In genomic region chr14:14904750-14905529, GRCm38 (mm10) we compare ENCODE assay signal across 8 mouse cellular contexts.
DNase-seq lines count a peak whose midpoint lies in the region; ATAC-seq and TF ChIP-seq lines count a peak whose summit lies in the region.

No protein-coding gene starts in this region.

- ATAC-seq in intestine, postnatal 0 days = no peak
- no peak for ATAC-seq in erythroid progenitor cell, adult 5-6 weeks (replicated peaks; ENCODE audit: low FRiP score, poor library complexity, severe bottlenecking)

- H3K36me3 ChIP-seq in intestine, postnatal 0 days (ENCODE audit: control insufficient read depth, insufficient read depth) = no peaks in the 10 kb centered on the region

- no peak overlapping the region for H3K4me3 ChIP-seq in intestine, postnatal 0 days (ENCODE audit: low read depth, low read length)

- WGBS in intestine, postnatal 0 days = 16% methylated on average over 9 of the region's 9 CpGs

- no peaks in the 10 kb centered on the region for H3K27me3 ChIP-seq in intestine, postnatal 0 days (replicated peaks; ENCODE audit: control insufficient read depth, insufficient read depth, low read length)

- H3K27ac ChIP-seq in intestine, postnatal 0 days (ENCODE audit: low read depth, low read length) = no peak overlapping the region

- no peaks in the 10 kb centered on the region for H3K9me3 ChIP-seq in intestine, postnatal 0 days (ENCODE audit: control insufficient read depth)

- H3K4me1 ChIP-seq in intestine, postnatal 0 days (replicated peaks; ENCODE audit: control insufficient read depth, insufficient read depth, low read length) = no peaks in the 10 kb centered on the region

- H3K4me2 ChIP-seq in intestine, postnatal 0 days (replicated peaks; ENCODE audit: low read depth) = peak overlapping the region; percentile 50

- intact Hi-C loops in left cerebral cortex, postnatal 25 days (cut with DNase I) = loop anchor here (1.0 to 5.0 kb wide), 2 partner anchors 42 to 82 kb away; no protein-coding TSS in a partner anchor

- peak; percentile 75 for DNase-seq in adrenal gland, postnatal 10 days
- peak; percentile 68 for DNase-seq in embryo, embryonic 9.5 days (ENCODE audit: extremely low spot score)
- peak; percentile 92 for DNase-seq in heart, adult 11 months
- DNase-seq in left cerebral cortex, postnatal 25 days (ENCODE audit: low spot score in 2 of 2) = peak; percentile 79 to 88
- DNase-seq in mesoderm, embryonic 11.5 days (ENCODE audit: low read depth, low spot score) = peak; percentile 74
- peak; percentile 38 to 57 for DNase-seq in right cerebral cortex, postnatal 36 days (ENCODE audit: low spot score in 2 of 2)

- no peak overlapping the region for H3K9ac ChIP-seq in intestine, postnatal 0 days (ENCODE audit: low read depth, low read length)

- peak; percentile 85 for TF ChIP-seq CTCF in intestine, postnatal 0 days (IDR thresholded peaks at IDR 0.05; ENCODE audit: low read depth)
